Mouse (Mus musculus) embryonic fibroblast, embryonic 13.5 days (primary cell): ENCODE data around the gene Awat1.

Experiments
- CTCF ChIP-seq: IDR thresholded peaks from 2 replicates; pipeline ENCODE4 v1.5.1; 2011; ENCODE audit warnings: mild to moderate bottlenecking, control low read depth, low read length, moderate library complexity, borderline replicate concordance; ENCODE audit not compliant: insufficient read depth
- POLR2A ChIP-seq: IDR thresholded peaks from 2 replicates; pipeline ENCODE4 v1.6.1; 2011; ENCODE audit warnings: low read depth, mild to moderate bottlenecking, control low read depth, low read length, moderate library complexity

GRCm38 (mm10) chrX:100618488-100618887 is 46.4 kb downstream of the Awat1 start:
- TF ChIP-seq CTCF (no peak), POLR2A (no peak)
